Mouse (Mus musculus): Measurements from ENCODE around the gene Draxin.

Gene Draxin

GRCm38 (mm10) chr4:148117392-148117791 lies 13.1 kb downstream of the Draxin start:
- CTCF ChIA-PET: interaction anchor here (0.8 kb wide), 1 partner anchor 46 kb away, joined by 3 read pairs; no protein-coding TSS in a partner anchor

GRCm38 (mm10) chr4:148116657-148117056 lies 13.8 kb downstream of the Draxin start:
- CTCF ChIA-PET: interaction anchor here (0.9 kb wide), 1 partner anchor 32 kb away, joined by 4 read pairs; no protein-coding TSS in a partner anchor

- CTCF ChIA-PET: interaction anchor here (0.7 to 1.7 kb wide), 6 partner anchors 25 to 58 kb away, joined by 3 to 19 read pairs (median 6); no protein-coding TSS in a partner anchor
Measured at GRCm38 (mm10) chr4:148115467-148115866, 15.0 kb downstream of the Draxin start.

GRCm38 (mm10) chr4:148114758-148115391 lies 15.6 kb downstream of the Draxin start:
- CTCF ChIA-PET: interaction anchor here (0.7 to 1.7 kb wide), 6 partner anchors 26 to 58 kb away, joined by 3 to 19 read pairs (median 6); no protein-coding TSS in a partner anchor

DNA sequence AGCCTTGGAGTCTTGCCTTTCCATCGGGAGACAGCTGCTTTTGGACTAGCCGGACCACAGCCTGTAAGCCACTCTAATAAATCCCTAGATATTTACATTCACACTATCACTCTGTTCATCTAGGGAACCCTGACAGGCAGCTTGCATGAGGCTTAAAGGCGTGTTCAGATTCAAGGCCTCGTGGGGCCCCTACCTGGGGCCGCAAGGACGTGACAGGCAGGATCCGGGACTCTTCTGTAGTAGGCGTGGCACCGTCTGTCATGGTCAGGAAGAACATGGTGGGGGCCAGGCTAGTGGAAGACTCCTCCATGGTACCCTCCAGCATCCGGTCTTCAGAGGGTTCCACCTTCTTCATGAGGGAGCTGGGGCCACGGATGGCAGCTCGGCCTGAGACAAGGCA lies 18.0 kb downstream of the Draxin start:
- CTCF ChIA-PET: interaction anchor here (1.0 kb wide), 1 partner anchor 48 kb away, joined by 3 read pairs; the partner anchor contains the start of genes Fbxo2 and Fbxo44

- CTCF ChIA-PET: interaction anchor here (0.6 to 1.1 kb wide), 2 partner anchors 58 to 61 kb away, joined by 3 to 6 read pairs; no protein-coding TSS in a partner anchor
Measured at GRCm38 (mm10) chr4:148109215-148109614, 21.3 kb downstream of the Draxin start.

DNA sequence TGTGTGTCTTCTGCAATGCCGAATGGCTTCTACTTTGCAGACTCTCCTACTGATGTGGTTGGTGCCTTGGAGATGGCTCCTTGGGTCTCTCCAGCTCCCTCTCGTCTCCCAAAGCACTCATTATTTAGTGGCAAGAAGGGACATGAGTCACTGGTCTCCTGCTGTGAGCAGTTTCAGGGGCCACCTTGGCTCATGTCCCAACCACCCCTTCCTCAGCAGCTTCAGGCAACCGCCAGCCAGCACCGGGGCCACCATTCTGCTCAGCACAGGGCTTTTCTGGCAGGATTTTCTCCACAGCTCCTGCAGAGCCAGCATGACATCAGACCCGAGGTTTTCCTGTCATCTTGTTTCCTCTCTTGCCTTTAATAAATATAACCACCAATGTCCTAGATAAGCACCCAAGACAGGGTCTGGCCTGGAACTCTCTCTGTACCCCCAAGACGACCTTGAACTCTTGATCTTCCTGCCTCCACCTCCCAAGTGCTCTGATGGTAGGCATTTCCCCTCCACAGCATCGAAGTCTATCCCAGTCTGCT lies 21.9 kb downstream of the Draxin start:
- CTCF ChIA-PET: interaction anchor here (1.1 kb wide), 1 partner anchor 58 kb away, joined by 6 read pairs; no protein-coding TSS in a partner anchor

DNA sequence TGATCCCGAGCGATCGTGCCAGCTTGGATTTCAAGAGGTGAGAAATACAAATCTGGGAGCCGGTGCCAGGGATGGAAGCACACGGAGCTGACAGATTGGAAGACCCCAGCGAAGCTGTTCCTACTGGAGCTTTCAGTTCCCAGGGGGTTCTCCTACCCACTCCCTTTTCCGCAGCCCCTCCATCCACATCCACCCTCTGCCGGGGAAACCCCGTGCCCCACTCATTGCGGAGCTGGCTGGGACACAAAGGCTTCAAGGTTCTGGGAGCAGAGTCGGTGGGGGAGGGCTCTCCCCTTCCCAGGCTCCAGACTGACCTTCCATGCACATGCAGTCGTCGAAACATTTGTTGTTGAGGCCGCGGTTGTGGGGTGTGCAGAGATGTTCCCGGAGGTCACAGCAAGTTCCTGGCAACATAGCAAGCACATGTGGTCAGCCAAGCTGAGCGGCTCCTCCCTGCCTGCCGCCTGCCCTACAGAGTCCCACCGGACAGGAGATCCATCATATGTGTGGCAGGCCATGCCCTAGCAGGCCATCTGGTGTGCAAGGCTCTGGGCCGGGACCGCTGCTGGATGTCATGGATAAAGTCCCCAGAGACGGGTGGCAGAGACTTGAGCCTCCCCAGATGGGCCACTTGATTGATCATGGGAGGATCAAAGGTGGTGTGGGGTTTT lies 22.7 kb downstream of the Draxin start:
- CTCF ChIA-PET: no interaction called here

GRCm38 (mm10) chr4:148104146-148104545 lies 26.4 kb downstream of the Draxin start:
- CTCF ChIA-PET: no interaction called here

DNA sequence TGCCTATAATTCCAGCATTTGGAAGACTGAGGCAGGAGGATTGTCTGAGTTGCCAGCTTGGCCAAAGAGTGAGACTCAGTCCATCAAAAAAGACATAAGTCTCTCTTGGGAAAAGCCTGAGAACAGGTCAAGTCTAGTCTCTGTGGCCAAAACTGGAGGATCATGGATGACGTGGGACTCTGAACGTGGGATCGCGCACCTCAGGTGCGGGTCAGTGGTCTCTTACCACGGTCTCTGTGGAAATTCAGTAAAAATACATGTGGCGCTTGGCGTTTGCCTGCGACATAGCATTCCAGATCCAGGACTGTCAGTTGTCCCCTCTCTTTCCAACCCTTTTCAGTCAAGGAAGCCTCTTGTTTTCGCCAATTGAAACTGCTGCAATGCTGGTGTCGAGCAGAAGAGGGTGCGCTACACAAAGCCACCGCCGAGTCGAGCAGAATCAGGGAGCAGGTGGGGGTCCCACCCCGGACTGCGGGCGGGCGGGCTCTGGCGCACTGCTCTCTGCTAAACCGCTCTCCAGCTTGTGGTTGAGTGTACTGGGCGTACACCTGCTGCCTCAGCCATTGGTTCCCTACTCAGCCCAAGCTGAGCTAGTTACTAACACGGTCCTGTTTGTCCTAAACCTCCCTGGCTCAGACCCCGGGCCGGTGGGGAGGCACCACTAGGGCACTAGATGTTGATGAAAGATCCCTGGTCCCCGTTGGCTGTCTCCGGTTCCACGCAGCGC lies 28.5 kb downstream of the Draxin start:
- CTCF ChIA-PET: no interaction called here

- CTCF ChIA-PET: no interaction called here
Measured at GRCm38 (mm10) chr4:148098666-148099065, 31.8 kb downstream of the Draxin start.

DNA sequence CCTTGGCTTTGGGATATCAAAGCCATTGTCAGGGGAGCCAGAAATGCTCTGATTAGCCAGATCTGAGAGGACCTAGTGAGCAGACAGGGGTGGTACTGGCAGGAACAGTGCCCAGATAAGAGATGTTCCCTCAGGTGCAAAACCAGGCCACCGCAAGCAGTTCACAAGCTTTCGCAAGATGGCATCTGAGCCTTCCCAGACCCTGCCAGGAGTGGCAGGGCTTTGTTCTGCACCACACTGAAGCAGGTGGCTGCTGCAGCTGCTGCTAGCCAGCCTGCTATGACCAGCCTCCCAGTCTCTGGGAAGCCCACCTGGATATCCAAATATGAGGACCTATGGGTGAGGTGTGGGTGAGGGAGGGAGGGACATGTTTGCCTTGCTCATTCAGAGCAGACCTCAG lies 32.6 kb downstream of the Draxin start:
- CTCF ChIA-PET: no interaction called here

DNA sequence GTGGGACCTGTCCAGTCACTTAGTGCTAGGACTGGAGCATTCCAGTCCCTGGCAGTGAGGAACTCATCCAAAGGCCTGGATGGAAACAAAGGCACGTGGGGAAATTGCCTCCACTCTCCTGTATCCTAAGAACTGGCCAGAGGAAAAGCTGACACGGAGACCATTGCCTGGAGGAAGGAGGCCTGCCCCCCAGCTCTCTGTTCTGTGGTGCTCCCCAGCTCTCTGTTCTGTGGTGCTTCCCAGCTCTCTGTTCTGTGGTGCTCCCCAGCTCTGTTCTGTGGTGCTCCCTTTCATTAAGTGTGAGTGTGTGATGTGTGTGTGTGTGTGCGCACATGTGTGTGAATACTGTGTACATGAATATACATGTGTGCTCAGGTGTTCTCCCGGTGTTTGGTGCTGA lies 35.4 kb downstream of the Draxin start:
- CTCF ChIA-PET: no interaction called here

- CTCF ChIA-PET: no interaction called here
Measured at GRCm38 (mm10) chr4:148094161-148094560, 36.3 kb downstream of the Draxin start.

- CTCF ChIA-PET: interaction anchor here (0.6 kb wide), 1 partner anchor 28 kb away, joined by 3 read pairs; no protein-coding TSS in a partner anchor
Measured at GRCm38 (mm10) chr4:148092551-148093271, 37.8 kb downstream of the Draxin start.

DNA sequence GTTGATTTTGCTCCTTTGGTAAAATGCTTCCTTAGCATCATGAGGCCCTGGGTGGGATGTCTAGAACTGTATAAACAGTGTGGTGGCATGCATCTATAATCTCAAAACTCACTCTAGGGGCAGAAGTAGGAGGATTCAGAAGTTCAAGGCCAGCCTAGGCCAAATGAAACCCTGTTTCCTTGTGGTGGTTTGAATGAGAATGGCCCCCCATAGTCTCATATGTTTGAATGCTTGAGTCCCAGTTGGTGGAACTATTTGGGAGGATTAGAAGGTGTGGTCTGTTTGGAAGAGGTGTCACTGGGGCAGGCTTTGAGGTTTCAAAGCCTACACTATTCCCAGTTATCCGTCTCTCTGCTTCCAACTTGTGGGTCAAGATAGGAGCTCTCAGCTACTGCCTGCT lies 39.3 kb downstream of the Draxin start:
- CTCF ChIA-PET: no interaction called here

DNA sequence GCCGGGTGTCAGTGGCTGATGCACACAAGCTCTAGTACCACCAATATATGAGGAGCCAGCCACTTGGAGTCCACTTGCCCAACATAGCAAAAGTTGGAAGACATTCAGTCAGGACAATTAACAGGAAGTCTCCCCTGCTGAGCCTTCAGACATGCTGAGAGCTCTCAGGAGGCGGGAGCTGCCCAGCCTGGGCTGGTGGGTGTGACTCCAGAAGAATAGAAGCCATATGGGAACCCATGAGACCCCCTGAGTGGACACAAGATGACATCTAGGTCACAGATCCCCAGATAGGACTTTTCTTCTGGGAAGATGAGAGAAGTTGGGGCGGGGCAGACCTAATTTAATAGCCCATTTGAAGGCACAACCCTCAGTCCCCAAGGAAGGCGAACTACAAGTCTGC lies 41.3 kb downstream of the Draxin start:
- CTCF ChIA-PET: no interaction called here

GRCm38 (mm10) chr4:148087907-148088527 lies 42.5 kb downstream of the Draxin start, which contains the start of gene Agtrap:
Gene Agtrap, minus strand, starts transcription at chr4:148088031.
- CTCF ChIA-PET: no interaction called here

DNA sequence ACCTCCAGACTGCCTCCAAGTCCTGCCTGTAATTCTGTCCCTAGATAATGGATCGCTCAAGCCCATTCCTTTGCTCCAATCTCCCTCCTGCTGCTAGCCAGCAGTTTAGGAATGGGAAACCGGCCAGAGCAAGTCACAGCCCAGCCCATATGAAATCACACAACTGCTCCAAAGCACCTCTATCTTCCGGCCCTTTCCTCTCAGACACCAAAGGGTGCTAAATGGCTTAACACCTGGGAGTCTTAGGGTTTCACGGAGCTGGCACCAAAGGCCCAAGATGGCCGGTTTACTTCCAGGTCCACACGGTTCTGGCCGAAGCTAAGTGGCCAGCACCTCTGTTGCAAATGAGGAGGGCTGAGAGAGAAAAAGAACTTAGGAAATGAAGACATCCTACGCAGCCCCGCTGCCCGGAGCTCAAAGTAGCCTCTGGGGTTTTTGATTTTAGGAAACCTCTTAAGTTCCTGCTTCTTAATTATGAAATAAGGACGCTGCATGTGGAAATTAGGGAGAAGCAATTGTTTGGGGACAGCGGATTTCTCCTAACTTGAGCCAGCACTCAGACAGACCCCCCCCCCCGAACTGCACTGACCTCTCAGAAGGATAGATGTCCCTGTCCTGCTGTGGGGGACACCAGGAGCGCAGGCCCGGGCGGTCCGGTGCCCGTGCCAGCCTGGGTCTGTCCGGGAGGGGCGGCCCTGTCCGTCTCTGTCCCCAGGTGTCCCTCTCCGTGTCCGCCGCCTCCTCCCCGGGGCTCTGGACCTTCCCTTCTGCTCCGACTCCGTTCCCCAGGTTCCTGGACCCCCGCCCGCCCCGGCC lies 43.2 kb downstream of the Draxin start:
- CTCF ChIA-PET: no interaction called here

DNA sequence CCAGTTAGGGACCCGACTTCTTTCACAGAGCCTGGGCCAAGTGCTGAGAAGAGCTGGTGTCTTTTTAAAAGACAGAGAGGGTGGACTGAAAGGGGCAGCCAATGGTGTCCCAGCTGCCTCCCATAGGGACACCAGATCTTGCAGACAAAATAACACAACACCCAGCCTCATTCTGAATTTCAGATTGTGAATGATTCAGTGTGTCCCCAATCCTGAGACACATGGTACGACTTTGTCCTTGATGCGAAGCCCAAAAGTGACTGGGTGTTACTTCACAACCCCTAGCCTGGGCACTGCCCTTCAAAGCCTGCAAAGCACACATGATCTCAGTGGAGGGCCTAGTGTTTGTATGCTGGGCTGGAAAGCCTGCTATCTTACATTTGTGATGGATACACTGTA lies 44.6 kb downstream of the Draxin start:
- CTCF ChIA-PET: no interaction called here

All from spleen, embryonic (tissue).